Mouse (Mus musculus) hindbrain, embryonic 14.5 days (tissue): Measurements from ENCODE around the gene Ogfod2. TPM values are rescaled to one million over a fixed set of nuclear protein-coding genes. Genes with fewer than 3 reads are reported as not detected.

Experiments used
- ATAC-seq: fragments of 200-750 bp; cut with Nextera tagmentation; 2 replicates; pipeline ENCODE4 v1.8.0; 2017; ENCODE audit warnings: moderate number of reproducible peaks, mild to moderate bottlenecking, moderate TSS enrichment, moderate library complexity; ENCODE audit not compliant: low FRiP score
- DNase-seq: peaks from one replicate; pipeline ENCODE4 v3.0.0-alpha.2; 2015; ENCODE audit warnings: low spot score
- H3K27ac ChIP-seq: fragments of 300-500 bp; sonication (generic); 2 replicates; pipeline ENCODE4 v1.5.1; 2014; ENCODE audit warnings: mild to moderate bottlenecking, moderate library complexity
- H3K27me3 ChIP-seq: fragments of 300-500 bp; sonication (generic); 2 replicates; pipeline ENCODE4 v1.6.1; 2014; ENCODE audit warnings: mild to moderate bottlenecking, low read length, mixed read lengths; ENCODE audit not compliant: control insufficient read depth, insufficient read depth
- H3K36me3 ChIP-seq: fragments of 300-500 bp; sonication (generic); replicated peaks from 2 replicates; pipeline ENCODE4 v1.6.1; 2014; ENCODE audit not compliant: control insufficient read depth, insufficient read depth
- H3K4me1 ChIP-seq: fragments of 300-500 bp; sonication (generic); replicated peaks from 2 replicates; pipeline ENCODE4 v1.6.1; 2014; ENCODE audit warnings: antibody characterized with exemption, low read length, mixed read lengths; ENCODE audit not compliant: control insufficient read depth, insufficient read depth
- H3K4me2 ChIP-seq: fragments of 300-500 bp; sonication (generic); replicated peaks from 2 replicates; pipeline ENCODE4 v1.6.1; 2014; ENCODE audit warnings: mild to moderate bottlenecking, moderate library complexity
- H3K4me3 ChIP-seq: fragments of 300-500 bp; sonication (generic); replicated peaks from 2 replicates; pipeline ENCODE4 v1.5.1; 2014; ENCODE audit warnings: mild to moderate bottlenecking, low read length
- H3K9ac ChIP-seq: fragments of 300-500 bp; sonication (generic); 2 replicates; pipeline ENCODE4 v1.6.1; 2014
- H3K9me3 ChIP-seq: fragments of 300-500 bp; sonication (generic); 2 replicates; pipeline ENCODE4 v1.6.1; 2016; ENCODE audit warnings: low read length; ENCODE audit not compliant: control insufficient read depth
- WGBS: fragments of 180-500 bp; shearing (Covaris S2); extraction: QIAGEN DNeasy Blood & Tissue Kit; methylation state at CpG from one replicate; pipeline ENCODE4 v1.1.7; 2014; 5-methylcytosine and 5-hydroxymethylcytosine counted together
- polyA plus RNA-seq: library from polyadenylated mRNA; unstranded; fragments of >200 nt; fragmentation: Nextera tagmentation; extraction: Ambion mirVana; gene quantifications from 2 replicates; pipeline ENCODE4 v1.2.1, GENCODE M21; 2014

The Ogfod2 gene
- polyA plus RNA-seq, 1 experiment from 2014 or later, result 21.8 TPM

GRCm38 (mm10) chr5:124103552-124103951, 8.5 kb upstream of the Ogfod2 start:
- Histone ChIP-seq H3K4me1 (no peaks in the 10 kb centered on the region), H3K36me3 (no peaks in the 10 kb centered on the region), H3K4me2 (no peak overlapping the region), H3K4me3 (no peak overlapping the region), H3K27me3 (no peaks in the 10 kb centered on the region), H3K9ac (no peak overlapping the region), H3K9me3 (no peaks in the 10 kb centered on the region), H3K27ac (no peak overlapping the region)
- DNase-seq (no peak), ATAC-seq (no peak)
- WGBS, result 96% methylated on average over 9 of the region's 9 CpGs

- Histone ChIP-seq H3K27me3 (no peaks in the 10 kb centered on the region), H3K9me3 (no peaks in the 10 kb centered on the region), H3K9ac (peak overlapping the region; percentile 81), H3K27ac (peak overlapping the region; percentile 97; the same call in 1 of the 2 replicates), H3K4me2 (peak overlapping the region; percentile 95), H3K4me3 (peak overlapping the region; percentile 89), H3K4me1 (peaks cover 17% of the 10 kb centered on the region), H3K36me3 (peaks cover 12% of the 10 kb centered on the region)
- WGBS, result 23% methylated on average over 17 of the region's 17 CpGs
- ATAC-seq, result no peak
- DNase-seq, result peak; percentile 41
These were observed 888 bp upstream of the Ogfod2 start for GRCm38 (mm10) chr5:124111077-124111741.

- H3K9ac ChIP-seq, result peak overlapping the region; percentile 81
- H3K27ac ChIP-seq, result peak overlapping the region; percentile 97
- H3K4me1 ChIP-seq, result peaks cover 27% of the 10 kb centered on the region
- under 1% methylated on average over 18 of the region's 18 CpGs for WGBS
- ATAC-seq (no peak), DNase-seq (peak; percentile 34)
- no peaks in the 10 kb centered on the region for H3K9me3 ChIP-seq
- H3K4me2 ChIP-seq, result peak overlapping the region; percentile 95
- H3K36me3 ChIP-seq, result peaks cover 15% of the 10 kb centered on the region
- no peaks in the 10 kb centered on the region for H3K27me3 ChIP-seq
- H3K4me3 ChIP-seq, result peak overlapping the region; percentile 89
These were observed 434 bp downstream of the Ogfod2 start for GRCm38 (mm10) chr5:124112531-124112930.

GRCm38 (mm10) chr5:124113030-124113429, 933 bp downstream of the Ogfod2 start:
- peak; percentile 25 for DNase-seq
- H3K4me1 ChIP-seq, result peaks cover 27% of the 10 kb centered on the region
- peak overlapping the region; percentile 81 for H3K9ac ChIP-seq
- no peaks in the 10 kb centered on the region for H3K27me3 ChIP-seq
- H3K27ac ChIP-seq, result peak overlapping the region; percentile 97
- 14% methylated on average over 14 of the region's 14 CpGs for WGBS
- peak overlapping the region; percentile 95 for H3K4me2 ChIP-seq
- no peak for ATAC-seq
- peaks cover 20% of the 10 kb centered on the region for H3K36me3 ChIP-seq
- H3K4me3 ChIP-seq, result peak overlapping the region; percentile 89
- no peaks in the 10 kb centered on the region for H3K9me3 ChIP-seq

GRCm38 (mm10) chr5:124114276-124115025, 2.4 kb downstream of the Ogfod2 start:
- Histone ChIP-seq H3K4me3 (no peak overlapping the region), H3K4me2 (no peak overlapping the region), H3K27ac (no peak overlapping the region), H3K9ac (no peak overlapping the region), H3K36me3 (peaks cover 35% of the 10 kb centered on the region), H3K27me3 (no peaks in the 10 kb centered on the region), H3K4me1 (peaks cover 27% of the 10 kb centered on the region), H3K9me3 (no peaks in the 10 kb centered on the region)
- 91% methylated on average over 24 of the region's 24 CpGs for WGBS
- no peak for ATAC-seq
- DNase-seq, result no peak

DNA sequence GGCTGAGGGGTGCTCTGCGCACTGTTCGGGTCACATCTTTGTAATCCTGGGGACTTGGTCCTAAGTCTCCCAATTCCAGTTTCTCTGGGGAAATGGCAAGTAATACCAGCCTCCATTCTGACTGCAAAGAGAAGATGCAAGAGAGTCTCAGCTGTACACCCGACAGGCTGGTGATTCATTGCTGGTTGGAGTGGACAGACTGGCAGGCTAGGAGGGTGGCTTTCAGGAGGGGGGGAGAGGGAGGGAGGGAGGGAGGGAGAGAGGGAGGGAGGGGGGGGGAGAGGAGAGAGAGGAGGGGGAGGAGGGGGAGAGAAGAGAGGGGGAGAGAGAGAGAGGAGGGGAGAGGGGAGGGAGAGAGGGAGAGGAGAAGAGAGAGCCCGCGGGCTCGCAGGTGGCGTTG, 3.4 kb downstream of the Ogfod2 start:
- Histone ChIP-seq H3K4me2 (peak overlapping the region; percentile 93), H3K4me3 (peak overlapping the region; percentile 85), H3K27ac (peak overlapping the region; percentile 85), H3K4me1 (peaks cover 27% of the 10 kb centered on the region), H3K9me3 (no peaks in the 10 kb centered on the region), H3K36me3 (peaks cover 45% of the 10 kb centered on the region), H3K9ac (peak overlapping the region; percentile 93), H3K27me3 (no peaks in the 10 kb centered on the region)
- DNase-seq, result no peak
- 23% methylated on average over 7 of the region's 7 CpGs for WGBS
- ATAC-seq, result no peak

- DNase-seq (peak; percentile 82), ATAC-seq (peak; percentile 5; the same call in 1 of the 2 replicates)
- Histone ChIP-seq H3K4me1 (peaks cover 25% of the 10 kb centered on the region), H3K27ac (peak within 1 kb of the TSS; percentile 85), H3K4me2 (peak within 1 kb of the TSS; percentile 93), H3K9ac (peak within 1 kb of the TSS; percentile 93), H3K36me3 (peaks cover 52% of the 10 kb centered on the region), H3K4me3 (peak within 1 kb of the TSS; percentile 85), H3K9me3 (no peaks in the 10 kb centered on the region), H3K27me3 (no peaks in the 10 kb centered on the region)
- WGBS, result 2% methylated on average over 64 of the region's 64 CpGs
These were observed 4.1 kb downstream of the Ogfod2 start, which contains the start of gene Arl6ip4 for GRCm38 (mm10) chr5:124115990-124116845. TSS of gene Arl6ip4 (plus strand) at chr5:124116089.

GRCm38 (mm10) chr5:124119204-124119603, 7.1 kb downstream of the Ogfod2 start:
- Histone ChIP-seq H3K36me3 (peaks cover 75% of the 10 kb centered on the region), H3K9ac (no peak overlapping the region), H3K4me1 (peaks cover 11% of the 10 kb centered on the region), H3K27me3 (no peaks in the 10 kb centered on the region), H3K9me3 (no peaks in the 10 kb centered on the region), H3K4me2 (no peak overlapping the region), H3K27ac (no peak overlapping the region), H3K4me3 (no peak overlapping the region)
- no peak for ATAC-seq
- no peak for DNase-seq
- WGBS, result 74% methylated on average over 5 of the region's 5 CpGs

DNA sequence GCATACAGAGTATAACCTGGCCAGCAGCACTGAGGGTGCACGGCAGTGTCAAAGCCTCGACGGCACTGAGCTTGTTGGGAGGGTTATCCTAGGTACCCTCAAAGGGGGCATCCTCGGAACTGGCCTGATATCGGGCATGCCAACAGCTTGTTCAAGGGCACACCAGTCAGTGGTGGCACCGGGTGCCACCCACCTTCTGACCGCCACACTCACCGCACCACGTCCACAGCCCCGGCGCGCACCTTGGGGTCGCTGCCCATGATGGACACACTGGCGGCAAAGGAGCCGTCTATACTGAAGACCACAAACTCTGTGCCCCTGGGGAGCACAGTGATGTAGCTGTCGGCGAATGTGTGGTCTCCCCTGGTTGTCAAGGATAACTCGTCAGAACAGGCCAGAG, 10.3 kb downstream of the Ogfod2 start:
- H3K36me3 ChIP-seq, result peaks cover 95% of the 10 kb centered on the region
- H3K4me2 ChIP-seq, result no peak overlapping the region
- no peaks in the 10 kb centered on the region for H3K27me3 ChIP-seq
- H3K4me3 ChIP-seq, result no peak overlapping the region
- 0 out of 2 replicates have a peak, but pooled peaks cover under 1% of the 10 kb centered on the region for H3K4me1 ChIP-seq
- no peaks in the 10 kb centered on the region for H3K9me3 ChIP-seq
- WGBS, result 92% methylated on average over 18 of the region's 18 CpGs
- no peak for DNase-seq
- H3K27ac ChIP-seq, result no peak overlapping the region
- no peak overlapping the region for H3K9ac ChIP-seq
- ATAC-seq, result no peak
